27 mouse cellular contexts compared by ENCODE assay signal in genomic region chr1:83123201-83123600, GRCm38 (mm10). TPM values are rescaled to one million over a fixed set of nuclear protein-coding genes. Genes with fewer than 3 reads are reported as not detected.
A peak's percentile ranks its signal among the peaks of the same experiment; 100 is the strongest.
DNase-seq lines count a peak whose midpoint lies in the region; ATAC-seq and TF ChIP-seq lines count a peak whose summit lies in the region.
"Had no signal": no experiment of that assay in that cellular context is flagged by ENCODE, and none has a peak within 500 bp of the region (broad histone marks: within the 10 kb centered on the region; RNA-seq: fewer than 3 reads in every experiment).

No protein-coding gene starts in this region.

- no peaks in the 10 kb centered on the region for H3K36me3 ChIP-seq in stomach, embryonic 16.5 days (ENCODE audit: control insufficient read depth, insufficient read depth, low read length)
- no peaks in the 10 kb centered on the region for H3K36me3 ChIP-seq in stomach, postnatal 0 days (ENCODE audit: control insufficient read depth, insufficient read depth, low read length)
- H3K36me3 ChIP-seq: embryonic facial prominence, embryonic 13.5 days; forebrain, embryonic 15.5 days; G1E had no signal

- no peak for DNase-seq in stomach, postnatal 0 days (ENCODE audit: low spot score)
- DNase-seq in urinary bladder, postnatal 14 days (ENCODE audit: low spot score), result peak; percentile 32
- no peak for DNase-seq in urinary bladder, postnatal 10 days (ENCODE audit: low spot score)
- DNase-seq in right cerebral cortex, postnatal 36 days (ENCODE audit: low spot score in 2 of 2), result no peak
- DNase-seq in heart, adult 8-10 months (ENCODE audit: low spot score), result no peak
- DNase-seq: adrenal gland, adult 8-10 months; adrenal gland, postnatal 14 days; adrenal gland, postnatal 36 days; cerebellum, adult 11-12 months; cerebellum, adult 2 months; cerebellum, adult 9-10 months; cerebellum, postnatal 10 days; cerebellum, postnatal 25 days; forebrain, postnatal 0 days had no signal

- ATAC-seq in stomach, embryonic 16.5 days (ENCODE audit: insufficient read depth, low FRiP score), result peak; percentile 72; the same call in 1 of the 2 replicates
- no peak for ATAC-seq in stomach, postnatal 0 days (ENCODE audit: low FRiP score, low TSS enrichment)
- peak; percentile 38 for ATAC-seq in inflammation-experienced regulatory T-cells, adult 6 months
- ATAC-seq: activated CD4-positive, CD25-positive, alpha-beta regulatory T cell, adult 4 months; forebrain, embryonic 13.5 days; forebrain, embryonic 15.5 days; forebrain, postnatal 0 days; Patski had no signal

- no peaks in the 10 kb centered on the region for H3K4me1 ChIP-seq in stomach, embryonic 16.5 days (ENCODE audit: control insufficient read depth, insufficient read depth, low read length)
- no peaks in the 10 kb centered on the region for H3K4me1 ChIP-seq in stomach, postnatal 0 days (replicated peaks; ENCODE audit: control insufficient read depth, insufficient read depth)
- H3K4me1 ChIP-seq: embryonic facial prominence, embryonic 13.5 days; forebrain, embryonic 13.5 days; forebrain, embryonic 15.5 days had no signal

- no peak for TF ChIP-seq EP300 in stomach, postnatal 0 days (optimal IDR thresholded peaks at IDR 0.05)

- no peak overlapping the region for H3K4me2 ChIP-seq in stomach, embryonic 16.5 days (ENCODE audit: low read depth, low read length)
- H3K4me2 ChIP-seq in stomach, postnatal 0 days (replicated peaks; ENCODE audit: low read depth), result no peak overlapping the region
- H3K4me2 ChIP-seq: embryonic facial prominence, embryonic 13.5 days; forebrain, embryonic 13.5 days; forebrain, embryonic 15.5 days had no signal

- no peak for TF ChIP-seq CTCF in stomach, postnatal 0 days (IDR thresholded peaks at IDR 0.05; ENCODE audit: low read depth)

- no peaks in the 10 kb centered on the region for H3K9me3 ChIP-seq in stomach, embryonic 16.5 days (replicated peaks; ENCODE audit: control insufficient read depth, low read length)
- no peaks in the 10 kb centered on the region for H3K9me3 ChIP-seq in stomach, postnatal 0 days (ENCODE audit: control insufficient read depth, low read length)
- H3K9me3 ChIP-seq: embryonic facial prominence, embryonic 13.5 days; forebrain, embryonic 13.5 days; forebrain, embryonic 15.5 days; G1E had no signal

- no peak overlapping the region for H3K27ac ChIP-seq in stomach, embryonic 16.5 days (ENCODE audit: low read length)
- no peak overlapping the region for H3K27ac ChIP-seq in stomach, postnatal 0 days (replicated peaks)
- H3K27ac ChIP-seq: embryonic facial prominence, embryonic 13.5 days; forebrain, embryonic 13.5 days; forebrain, embryonic 15.5 days had no signal

- no peak overlapping the region for H3K4me3 ChIP-seq in stomach, embryonic 16.5 days (replicated peaks; ENCODE audit: low read length)
- H3K4me3 ChIP-seq in stomach, postnatal 0 days (ENCODE audit: low read depth, low read length), result no peak overlapping the region
- H3K4me3 ChIP-seq: embryonic facial prominence, embryonic 13.5 days; forebrain, embryonic 13.5 days; forebrain, embryonic 15.5 days had no signal

- no peaks in the 10 kb centered on the region for H3K27me3 ChIP-seq in stomach, embryonic 16.5 days (ENCODE audit: control insufficient read depth, insufficient read depth, low read length)
- H3K27me3 ChIP-seq in stomach, postnatal 0 days (ENCODE audit: control insufficient read depth, insufficient read depth, low read length), result no peaks in the 10 kb centered on the region
- H3K27me3 ChIP-seq: embryonic facial prominence, embryonic 13.5 days; forebrain, embryonic 13.5 days; forebrain, embryonic 15.5 days; Patski had no signal

- WGBS in stomach, embryonic 16.5 days, result 76% methylated on average over 2 of the region's 2 CpGs
- 74% methylated on average over 2 of the region's 2 CpGs for WGBS in stomach, postnatal 0 days

- H3K9ac ChIP-seq in stomach, embryonic 16.5 days (ENCODE audit: low read length), result no peak overlapping the region
- H3K9ac ChIP-seq in stomach, postnatal 0 days (ENCODE audit: low read length), result no peak overlapping the region
- H3K9ac ChIP-seq: embryonic facial prominence, embryonic 13.5 days; forebrain, embryonic 13.5 days; forebrain, embryonic 15.5 days; forebrain, postnatal 0 days had no signal

RNA-seq across cellular contexts. Expression of gene Ccl20, which starts 6.6 kb away (rescaled TPM):
- polyA plus RNA-seq in stomach, embryonic 16.5 days (2015; fragmentation: Nextera tagmentation; extraction: Ambion mirVana), result 7.6 and 7.9 TPM in 2 replicates
- polyA plus RNA-seq in stomach, postnatal 0 days (2015; fragmentation: Nextera tagmentation; extraction: Ambion mirVana), result 6.2 and 15.2 TPM in 2 replicates
- polyA plus RNA-seq in inflammation-experienced regulatory T-cells, adult 6 months (2017; shearing (Covaris generic)), result 10 to 100 TPM in 2 of 3 experiments, 1 to 10 TPM in 1; 1.1 to 29.5 (median 11.3) TPM
- total RNA-seq in heart, adult 8-10 months (2022), result not detected
- total RNA-seq: adrenal gland, adult 18-20 months; adrenal gland, adult 8-10 months; adrenal gland, postnatal 14 days; adrenal gland, postnatal 36 days; forebrain, postnatal 0 days had no signal
- polyA plus RNA-seq: C2C12; cerebellum, adult 2 months; cortical plate, adult 2 months; embryonic facial prominence, embryonic 11.5 days; embryonic facial prominence, embryonic 13.5 days; forebrain, embryonic 11.5 days; forebrain, embryonic 13.5 days; forebrain, embryonic 15.5 days; G1E had no signal

RNA-seq across cellular contexts. Expression of gene Daw1, which starts 36.4 kb away (rescaled TPM):
- polyA plus RNA-seq in stomach, embryonic 16.5 days (2015; fragmentation: Nextera tagmentation; extraction: Ambion mirVana), result 0.22 TPM in 1 of 2 replicates, not detected in the other
- polyA plus RNA-seq in stomach, postnatal 0 days (2015; fragmentation: Nextera tagmentation; extraction: Ambion mirVana), result 0.12 and 0.18 TPM in 2 replicates
- 1 to 10 TPM in 1 of 3 experiments, under 1 TPM in 1, not detected in 1; 0.44 to 1.2 TPM for polyA plus RNA-seq in inflammation-experienced regulatory T-cells, adult 6 months (2017; shearing (Covaris generic))
- not detected for total RNA-seq in heart, adult 8-10 months (2022)
- total RNA-seq: adrenal gland, adult 18-20 months; adrenal gland, adult 8-10 months; adrenal gland, postnatal 14 days; adrenal gland, postnatal 36 days; G1E had no signal
- polyA plus RNA-seq: C2C12; embryonic facial prominence, embryonic 11.5 days; embryonic facial prominence, embryonic 13.5 days; G1E had no signal
